Mouse (Mus musculus): Measurements from ENCODE around the gene Acss2. TPM values are rescaled to one million over a fixed set of nuclear protein-coding genes. Genes with fewer than 3 reads are reported as not detected.

Gene Acss2
- total RNA-seq, 1 experiment from 2014 or later = 16.6 TPM

- ATAC-seq (replicated peaks in 1 of 2; ENCODE audit: insufficient read depth in 1 of 2, low FRiP score in 2 of 2, low TSS enrichment in 1 of 2, low read depth in 1 of 2, poor library complexity in 2 of 2, severe bottlenecking in 2 of 2) = no peak
These were observed 93.2 kb downstream of the Acss2 start, which contains the start of gene Myh7b for GRCm38 (mm10) chr2:155610978-155611377. Myh7b (plus strand) TSS chr2:155611212.

- ATAC-seq (replicated peaks in 1 of 2; ENCODE audit: insufficient read depth in 1 of 2, low FRiP score in 2 of 2, low TSS enrichment in 1 of 2, low read depth in 1 of 2, poor library complexity in 2 of 2, severe bottlenecking in 2 of 2) = no peak
These were observed 94.2 kb downstream of the Acss2 start for GRCm38 (mm10) chr2:155611834-155612550.

DNA sequence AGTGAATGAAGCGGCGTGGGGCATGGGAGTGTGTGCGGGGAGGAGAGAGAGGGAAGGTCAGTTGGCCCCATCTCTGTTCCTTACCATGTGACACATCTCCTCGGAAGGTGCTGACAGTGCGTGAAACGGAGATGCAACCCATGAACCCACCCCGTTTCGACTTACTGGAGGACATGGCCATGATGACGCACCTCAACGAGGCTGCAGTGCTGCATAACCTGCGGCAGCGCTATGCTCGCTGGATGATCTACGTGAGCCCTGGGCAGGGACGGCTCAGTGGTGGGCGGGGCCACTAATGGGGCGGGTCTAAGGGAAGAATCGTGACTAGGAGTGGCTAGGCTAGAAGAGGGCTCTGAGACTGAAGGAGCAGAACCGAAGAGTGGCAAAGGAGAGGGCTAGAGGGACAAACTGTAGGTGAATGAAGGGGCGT is 95.6 kb downstream of the Acss2 start:
- peak; percentile 93 to 95 for ATAC-seq (replicated peaks in 1 of 2; ENCODE audit: insufficient read depth in 1 of 2, low FRiP score in 2 of 2, low TSS enrichment in 1 of 2, low read depth in 1 of 2, poor library complexity in 2 of 2, severe bottlenecking in 2 of 2)

GRCm38 (mm10) chr2:155613953-155614352 is 96.2 kb downstream of the Acss2 start:
- ATAC-seq (replicated peaks in 1 of 2; ENCODE audit: insufficient read depth in 1 of 2, low FRiP score in 2 of 2, low TSS enrichment in 1 of 2, low read depth in 1 of 2, poor library complexity in 2 of 2, severe bottlenecking in 2 of 2) = no peak

DNA sequence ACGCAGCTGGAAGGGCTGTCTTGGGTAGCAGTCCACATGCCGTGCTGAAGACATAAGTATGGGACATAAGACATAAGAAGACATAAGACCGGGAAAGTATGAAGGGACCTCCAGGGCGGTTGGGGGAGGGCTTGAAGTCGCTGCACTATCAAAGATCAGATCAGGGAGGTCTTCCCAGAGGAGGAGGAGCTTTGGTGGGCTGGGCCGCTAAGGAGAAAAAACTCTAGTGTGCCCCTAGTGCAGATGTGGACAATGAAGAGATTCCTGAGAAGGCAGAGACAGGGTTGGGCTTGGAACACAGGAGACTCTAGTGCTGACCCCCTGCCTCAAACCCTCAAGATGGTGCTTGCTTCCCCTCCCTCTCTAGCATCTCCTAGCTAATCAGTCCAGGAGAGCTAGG is 99.2 kb downstream of the Acss2 start:
- no peak for ATAC-seq (replicated peaks in 1 of 2; ENCODE audit: insufficient read depth in 1 of 2, low FRiP score in 2 of 2, low TSS enrichment in 1 of 2, low read depth in 1 of 2, poor library complexity in 2 of 2, severe bottlenecking in 2 of 2)

GRCm38 (mm10) chr2:155619817-155620216 is 102.1 kb downstream of the Acss2 start:
- peak; percentile 61 to 75 for ATAC-seq (replicated peaks in 1 of 2; ENCODE audit: insufficient read depth in 1 of 2, low FRiP score in 2 of 2, low TSS enrichment in 1 of 2, low read depth in 1 of 2, poor library complexity in 2 of 2, severe bottlenecking in 2 of 2)

DNA sequence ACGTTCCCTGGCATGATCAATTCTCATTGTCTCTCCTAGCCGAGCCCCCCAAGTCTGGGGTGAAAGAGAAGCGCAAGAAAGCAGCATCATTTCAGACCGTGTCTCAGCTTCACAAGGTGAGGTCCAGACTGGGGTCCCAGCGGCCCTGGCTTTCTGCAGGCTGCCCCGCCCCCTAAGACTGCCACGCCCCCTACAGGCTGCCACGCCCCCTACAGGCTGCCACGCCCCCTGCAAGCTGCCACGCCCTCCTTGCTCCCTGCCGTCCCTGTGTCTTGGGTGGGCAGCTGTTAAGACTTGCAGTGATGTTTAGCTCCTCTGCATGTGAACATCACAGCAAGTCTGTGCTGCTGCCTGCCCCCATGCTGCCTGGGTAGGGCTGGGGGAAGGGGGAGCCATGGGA is 104.9 kb downstream of the Acss2 start:
- no peak for ATAC-seq (replicated peaks in 1 of 2; ENCODE audit: insufficient read depth in 1 of 2, low FRiP score in 2 of 2, low TSS enrichment in 1 of 2, low read depth in 1 of 2, poor library complexity in 2 of 2, severe bottlenecking in 2 of 2)

- no peak for ATAC-seq (replicated peaks in 1 of 2; ENCODE audit: insufficient read depth in 1 of 2, low FRiP score in 2 of 2, low TSS enrichment in 1 of 2, low read depth in 1 of 2, poor library complexity in 2 of 2, severe bottlenecking in 2 of 2)
These were observed 106.2 kb downstream of the Acss2 start for GRCm38 (mm10) chr2:155623996-155624395.

DNA sequence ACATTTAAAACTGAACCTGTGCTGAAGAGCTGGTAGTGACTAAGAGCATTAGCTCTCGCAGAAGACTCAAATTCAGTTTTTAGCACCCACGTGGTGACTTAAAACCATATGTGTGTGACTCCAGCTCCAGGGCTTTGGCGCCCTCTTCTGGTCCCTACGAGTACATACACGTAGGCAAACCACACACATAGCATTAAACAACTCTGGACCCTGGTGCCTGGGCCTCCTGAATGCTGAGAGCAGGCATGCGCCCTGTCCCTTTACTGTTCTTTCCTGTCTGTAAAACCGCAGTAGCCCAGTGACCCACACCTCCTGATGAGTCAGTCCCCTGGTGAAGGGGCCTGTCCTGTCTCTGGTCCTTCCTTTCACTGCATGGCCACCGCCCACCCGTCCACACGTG is 107.0 kb downstream of the Acss2 start:
- ATAC-seq (replicated peaks in 1 of 2; ENCODE audit: insufficient read depth in 1 of 2, low FRiP score in 2 of 2, low TSS enrichment in 1 of 2, low read depth in 1 of 2, poor library complexity in 2 of 2, severe bottlenecking in 2 of 2) = peak; percentile 18 to 48; a peak in 1 of 4 replicates

DNA sequence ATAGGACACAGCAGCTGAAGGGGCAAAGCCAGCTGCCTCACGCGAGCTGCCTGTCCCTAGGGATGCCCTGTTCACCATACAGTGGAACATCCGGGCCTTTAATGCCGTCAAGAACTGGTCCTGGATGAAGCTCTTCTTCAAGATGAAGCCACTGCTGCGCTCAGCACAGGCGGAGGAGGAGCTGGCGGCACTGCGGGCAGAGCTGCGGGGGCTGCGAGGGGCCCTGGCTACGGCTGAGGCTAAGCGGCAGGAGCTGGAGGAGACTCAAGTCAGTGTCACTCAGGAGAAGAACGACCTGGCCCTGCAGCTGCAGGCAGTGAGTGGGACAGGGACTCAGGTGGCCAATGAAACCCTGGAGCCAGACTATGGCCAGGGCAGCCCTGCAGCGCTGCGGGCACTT is 108.5 kb downstream of the Acss2 start:
- no peak for ATAC-seq (replicated peaks in 1 of 2; ENCODE audit: insufficient read depth in 1 of 2, low FRiP score in 2 of 2, low TSS enrichment in 1 of 2, low read depth in 1 of 2, poor library complexity in 2 of 2, severe bottlenecking in 2 of 2)

DNA sequence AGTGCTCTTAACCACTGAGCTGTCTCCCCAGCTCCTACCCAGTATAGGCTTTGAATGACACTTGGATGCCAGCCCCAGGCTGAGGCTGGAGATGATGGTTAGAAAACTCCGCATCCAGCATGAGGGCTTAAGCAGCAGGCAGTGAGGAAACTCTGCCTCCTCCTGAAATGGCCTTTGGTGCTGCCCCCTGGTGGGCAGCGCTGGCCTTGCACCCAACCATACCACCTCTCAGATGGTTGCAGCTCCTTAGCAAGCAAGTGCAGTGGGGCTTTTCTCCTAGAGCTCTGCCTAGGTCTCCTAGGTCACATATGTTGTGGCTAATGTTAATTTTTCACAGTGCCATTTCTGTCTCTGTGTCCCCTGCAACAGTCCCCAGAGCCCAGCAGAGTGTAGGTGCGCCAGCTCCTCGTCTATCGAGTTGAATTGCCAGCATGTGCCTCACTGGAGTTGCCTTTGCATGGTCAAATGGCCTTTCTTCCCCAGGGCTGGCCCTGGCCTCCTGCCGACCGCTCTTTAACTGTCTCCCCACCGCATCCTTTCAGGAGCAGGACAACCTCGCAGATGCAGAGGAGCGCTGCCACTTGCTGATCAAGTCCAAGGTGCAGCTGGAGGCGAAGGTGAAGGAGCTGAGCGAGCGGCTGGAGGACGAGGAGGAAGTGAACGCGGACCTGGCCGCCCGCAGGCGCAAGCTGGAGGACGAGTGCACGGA is 109.4 kb downstream of the Acss2 start:
- peak in 1 of 2 experiments; percentile 66; a peak in 2 of 4 replicates for ATAC-seq (replicated peaks in 1 of 2; ENCODE audit: insufficient read depth in 1 of 2, low FRiP score in 2 of 2, low TSS enrichment in 1 of 2, low read depth in 1 of 2, poor library complexity in 2 of 2, severe bottlenecking in 2 of 2)

GRCm38 (mm10) chr2:155628112-155628511 is 110.4 kb downstream of the Acss2 start:
- ATAC-seq (replicated peaks in 1 of 2; ENCODE audit: insufficient read depth in 1 of 2, low FRiP score in 2 of 2, low TSS enrichment in 1 of 2, low read depth in 1 of 2, poor library complexity in 2 of 2, severe bottlenecking in 2 of 2) = no peak

DNA sequence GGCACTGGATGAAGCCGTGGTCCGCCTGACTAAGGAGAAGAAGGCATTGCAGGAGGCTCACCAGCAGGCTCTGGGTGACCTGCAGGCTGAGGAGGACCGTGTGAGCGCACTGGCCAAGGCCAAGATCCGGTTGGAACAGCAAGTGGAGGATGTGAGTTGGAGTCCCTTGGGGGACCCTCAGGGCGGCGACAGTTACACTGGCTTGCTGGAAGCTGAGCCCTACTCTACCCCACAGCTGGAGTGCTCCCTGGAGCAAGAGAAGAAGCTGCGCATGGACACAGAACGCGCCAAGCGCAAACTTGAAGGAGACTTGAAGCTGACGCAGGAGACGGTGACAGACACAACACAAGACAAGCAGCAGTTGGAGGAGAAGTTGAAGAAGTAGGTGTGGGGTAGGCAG is 110.8 kb downstream of the Acss2 start:
- no peak for ATAC-seq (replicated peaks in 1 of 2; ENCODE audit: insufficient read depth in 1 of 2, low FRiP score in 2 of 2, low TSS enrichment in 1 of 2, low read depth in 1 of 2, poor library complexity in 2 of 2, severe bottlenecking in 2 of 2)

GRCm38 (mm10) chr2:155629231-155629661 is 111.5 kb downstream of the Acss2 start:
- ATAC-seq (replicated peaks in 1 of 2; ENCODE audit: insufficient read depth in 1 of 2, low FRiP score in 2 of 2, low TSS enrichment in 1 of 2, low read depth in 1 of 2, poor library complexity in 2 of 2, severe bottlenecking in 2 of 2) = peak; percentile 4 to 20; a peak in 1 of 4 replicates

DNA sequence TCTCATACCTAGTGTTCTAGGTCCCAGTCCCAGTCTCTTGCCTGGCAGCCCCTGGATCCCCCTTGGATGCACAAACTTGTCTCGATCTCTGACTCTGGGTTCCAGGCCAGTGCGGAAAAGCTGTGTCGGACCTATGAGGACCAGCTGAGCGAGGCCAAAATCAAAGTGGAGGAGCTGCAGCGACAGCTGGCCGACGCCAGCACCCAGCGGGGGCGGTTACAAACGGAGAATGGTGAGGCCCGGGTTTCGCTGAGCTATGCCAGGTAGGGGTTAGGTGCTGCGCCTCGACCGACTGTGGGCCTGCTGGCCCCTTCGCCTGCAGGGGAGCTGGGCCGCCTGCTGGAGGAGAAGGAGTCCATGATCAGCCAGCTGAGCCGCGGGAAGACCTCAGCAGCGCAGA is 112.4 kb downstream of the Acss2 start:
- no peak for ATAC-seq (replicated peaks in 1 of 2; ENCODE audit: insufficient read depth in 1 of 2, low FRiP score in 2 of 2, low TSS enrichment in 1 of 2, low read depth in 1 of 2, poor library complexity in 2 of 2, severe bottlenecking in 2 of 2)

- no peak for ATAC-seq (replicated peaks in 1 of 2; ENCODE audit: insufficient read depth in 1 of 2, low FRiP score in 2 of 2, low TSS enrichment in 1 of 2, low read depth in 1 of 2, poor library complexity in 2 of 2, severe bottlenecking in 2 of 2)
These were observed 113.1 kb downstream of the Acss2 start for GRCm38 (mm10) chr2:155630590-155631416.

- no peak for ATAC-seq (replicated peaks in 1 of 2; ENCODE audit: insufficient read depth in 1 of 2, low FRiP score in 2 of 2, low TSS enrichment in 1 of 2, low read depth in 1 of 2, poor library complexity in 2 of 2, severe bottlenecking in 2 of 2)
These were observed 114.6 kb downstream of the Acss2 start for GRCm38 (mm10) chr2:155632138-155632936.
